Mouse (Mus musculus): Measurements from ENCODE around the gene Fbxl4.

Gene Fbxl4

GRCm38 (mm10) chr4:22477711-22478230 lies 120.4 kb downstream of the Fbxl4 start:
- DNase-seq, result no peak

- no peak for DNase-seq
Measured at GRCm38 (mm10) chr4:22478488-22479367, 121.4 kb downstream of the Fbxl4 start.

GRCm38 (mm10) chr4:22479368-22480090 lies 122.2 kb downstream of the Fbxl4 start:
- DNase-seq, result no peak

GRCm38 (mm10) chr4:22480091-22480857 lies 122.9 kb downstream of the Fbxl4 start:
- DNase-seq, result no peak

- DNase-seq, result no peak
Measured at GRCm38 (mm10) chr4:22480858-22481205, 123.5 kb downstream of the Fbxl4 start.

- DNase-seq, result no peak
Measured at GRCm38 (mm10) chr4:22482118-22482517, 124.8 kb downstream of the Fbxl4 start.

GRCm38 (mm10) chr4:22482756-22483280 lies 125.5 kb downstream of the Fbxl4 start:
- no peak for DNase-seq

- no peak for DNase-seq
Measured at GRCm38 (mm10) chr4:22483548-22483947, 126.2 kb downstream of the Fbxl4 start.
